Mouse (Mus musculus) limb, embryonic 14.5 days (tissue): Measurements from ENCODE around the gene Trex1. TPM values are rescaled to one million over a fixed set of nuclear protein-coding genes. Genes with fewer than 3 reads are reported as not detected.

ENCODE experiments used
- ATAC-seq: fragments of 200-750 bp; cut with Nextera tagmentation; 2 replicates; pipeline ENCODE4 v1.8.0; 2017; ENCODE audit warnings: low read depth, moderate number of reproducible peaks, moderate TSS enrichment; ENCODE audit not compliant: low FRiP score
- DNase-seq: peaks from one replicate; pipeline ENCODE4 v3.0.0-alpha.2; 2015; ENCODE audit warnings: low spot score
- H3K27ac ChIP-seq: fragments of 300-500 bp; sonication (generic); replicated peaks from 2 replicates; pipeline ENCODE4 v1.5.1; 2014; ENCODE audit warnings: low read depth, mild to moderate bottlenecking, low read length, moderate library complexity, mixed read lengths
- H3K27me3 ChIP-seq: fragments of 300-500 bp; sonication (generic); 2 replicates; pipeline ENCODE4 v1.6.1; 2014; ENCODE audit warnings: low read length, mixed read lengths; ENCODE audit not compliant: control insufficient read depth, insufficient read depth
- H3K36me3 ChIP-seq: fragments of 300-500 bp; sonication (generic); 2 replicates; pipeline ENCODE4 v1.6.1; 2014; ENCODE audit warnings: mild to moderate bottlenecking, low read length, moderate library complexity, mixed read lengths; ENCODE audit not compliant: control insufficient read depth, insufficient read depth
- H3K4me1 ChIP-seq: fragments of 300-500 bp; sonication (generic); 2 replicates; pipeline ENCODE4 v1.6.1; 2014; ENCODE audit warnings: antibody characterized with exemption, low read length, mixed read lengths; ENCODE audit not compliant: control insufficient read depth, insufficient read depth
- H3K4me2 ChIP-seq: fragments of 300-500 bp; sonication (generic); replicated peaks from 2 replicates; pipeline ENCODE4 v1.6.1; 2014; ENCODE audit warnings: low read depth, mild to moderate bottlenecking, low read length, moderate library complexity; ENCODE audit not compliant: severe bottlenecking
- H3K4me3 ChIP-seq: fragments of 300-500 bp; sonication (generic); replicated peaks from 2 replicates; pipeline ENCODE4 v1.5.1; 2014; ENCODE audit warnings: low read length
- H3K9ac ChIP-seq: fragments of 300-500 bp; sonication (generic); 2 replicates; pipeline ENCODE4 v1.6.1; 2014; ENCODE audit warnings: mild to moderate bottlenecking, low read depth, low read length, moderate library complexity; ENCODE audit not compliant: severe bottlenecking
- H3K9me3 ChIP-seq: fragments of 300-500 bp; sonication (generic); 2 replicates; pipeline ENCODE4 v1.6.1; 2016; ENCODE audit warnings: low read length; ENCODE audit not compliant: control insufficient read depth
- POLR2A ChIP-seq: fragments of 200-500 bp; IDR thresholded peaks from 2 replicates; pipeline ENCODE4 v1.8.0; 2012; ENCODE audit warnings: inconsistent platforms, mild to moderate bottlenecking, moderate library complexity, borderline replicate concordance; ENCODE audit not compliant: insufficient read depth, insufficient read length; ENCODE audit errors: extremely low read depth
- WGBS: fragments of 180-500 bp; shearing (Covaris S2); extraction: QIAGEN DNeasy Blood & Tissue Kit; methylation state at CpG from one replicate; pipeline ENCODE4 v1.1.7; 2014; 5-methylcytosine and 5-hydroxymethylcytosine counted together
- polyA plus RNA-seq, 2 experiments: library from polyadenylated mRNA; depleted of rRNA in 1 of 2; stranded (reverse) in 1 of 2; unstranded in 1 of 2; fragments of >200 nt; fragmentation: Nextera tagmentation in 1 of 2; extraction: Ambion mirVana in 1 of 2; gene quantifications; 2 replicates each; pipeline versions ENCODE4 v1.2.1 to v1.2.3; 2012 to 2014

The Trex1 gene
- polyA plus RNA-seq, 2 experiments, result 13.7 to 33.5 TPM

DNA sequence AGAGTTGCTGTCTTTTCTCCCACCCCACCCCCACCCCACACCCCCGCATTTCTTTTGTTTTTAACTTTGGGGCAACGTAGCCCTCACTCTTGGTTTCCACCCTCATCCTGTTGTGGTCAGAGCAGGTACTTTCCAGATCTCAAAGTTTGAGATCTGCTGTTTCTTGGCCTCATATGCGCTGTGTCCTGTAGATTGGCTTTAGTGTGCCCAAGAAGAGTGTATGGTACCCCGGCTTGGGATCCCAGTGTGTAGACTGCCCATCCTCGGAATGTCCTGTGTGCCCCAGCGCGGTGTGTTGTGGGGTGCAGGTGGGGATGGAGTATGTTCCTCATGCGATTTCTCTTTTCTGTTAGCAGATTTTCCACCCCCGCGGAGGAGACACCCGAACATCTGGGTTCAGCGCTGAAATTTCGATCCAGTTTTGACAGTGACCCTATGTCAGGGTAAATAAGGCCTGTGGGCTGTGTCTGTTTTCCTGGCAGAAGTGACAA is 8.5 kb downstream of the Trex1 start:
- DNase-seq (no peak), ATAC-seq (no peak)
- WGBS, result 91% methylated on average over 13 of the region's 13 CpGs
- Histone ChIP-seq H3K27ac (no peak overlapping the region), H3K9me3 (no peaks in the 10 kb centered on the region), H3K9ac (no peak overlapping the region), H3K36me3 (peaks cover 28% of the 10 kb centered on the region), H3K4me1 (0 out of 2 replicates have a peak, but pooled peaks cover 3% of the 10 kb centered on the region), H3K4me2 (no peak overlapping the region), H3K27me3 (no peaks in the 10 kb centered on the region), H3K4me3 (no peak overlapping the region)
- no peak for TF ChIP-seq POLR2A

DNA sequence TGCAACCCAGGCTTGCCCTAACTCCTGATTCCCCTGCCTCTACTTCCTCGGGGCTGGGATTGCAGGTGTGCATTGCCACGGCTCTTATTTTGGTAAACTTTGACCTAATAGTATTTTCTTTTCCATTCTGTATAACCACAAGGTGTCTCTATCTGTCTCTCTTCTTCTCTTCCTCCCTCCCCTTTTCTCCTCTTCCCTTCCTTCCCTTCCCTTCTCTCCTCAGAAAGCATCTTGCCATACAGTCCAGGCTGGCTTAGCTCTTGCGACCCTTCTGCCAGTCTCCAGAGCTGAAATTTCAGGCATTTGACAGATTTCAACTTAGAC is 8.9 kb downstream of the Trex1 start:
- ATAC-seq, result no peak
- DNase-seq, result no peak
- H3K27me3 ChIP-seq, result no peaks in the 10 kb centered on the region
- 90% methylated on average over 3 of the region's 3 CpGs for WGBS
- H3K36me3 ChIP-seq, result peaks cover 24% of the 10 kb centered on the region
- H3K27ac ChIP-seq, result no peak overlapping the region
- H3K4me1 ChIP-seq, result 0 out of 2 replicates have a peak, but pooled peaks cover 3% of the 10 kb centered on the region
- no peak overlapping the region for H3K4me3 ChIP-seq
- H3K9ac ChIP-seq, result no peak overlapping the region
- no peak for TF ChIP-seq POLR2A
- H3K9me3 ChIP-seq, result no peaks in the 10 kb centered on the region
- no peak overlapping the region for H3K4me2 ChIP-seq

DNA sequence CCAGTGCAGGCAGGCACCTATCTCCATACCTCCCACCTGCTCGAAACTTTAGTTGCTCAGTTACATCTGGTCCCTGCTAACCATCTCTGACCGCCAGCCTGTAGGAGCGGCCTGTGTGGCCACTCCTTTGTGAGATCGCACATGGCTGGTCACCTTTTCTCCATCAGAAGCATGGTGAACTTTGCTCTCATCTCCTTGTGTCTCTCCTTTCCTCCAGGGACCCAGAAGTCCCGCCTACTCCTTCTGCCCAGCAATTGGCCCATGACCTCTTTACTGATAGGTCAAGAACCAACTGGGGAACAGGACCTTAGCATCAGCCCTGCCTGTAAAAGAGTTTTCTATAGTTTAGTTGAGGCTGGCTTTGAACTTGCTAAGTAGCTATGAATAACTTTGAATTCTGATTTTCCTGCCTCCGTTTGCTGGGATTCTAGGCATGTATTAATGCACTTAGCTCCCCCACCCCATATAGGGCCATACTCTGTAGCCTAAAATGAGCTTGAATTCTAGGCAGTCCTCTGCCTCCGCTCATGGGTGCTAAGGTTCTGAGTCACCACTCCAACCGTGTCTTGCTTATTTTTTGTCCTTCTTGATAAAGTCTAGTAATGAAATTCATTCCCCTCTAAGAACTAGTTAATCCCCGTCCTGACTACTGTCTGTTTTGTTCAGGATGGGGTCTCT is 9.4 kb downstream of the Trex1 start:
- Histone ChIP-seq H3K27ac (no peak overlapping the region), H3K27me3 (no peaks in the 10 kb centered on the region), H3K36me3 (peaks cover 24% of the 10 kb centered on the region), H3K4me1 (0 out of 2 replicates have a peak, but pooled peaks cover 3% of the 10 kb centered on the region), H3K4me2 (no peak overlapping the region), H3K4me3 (no peak overlapping the region), H3K9ac (no peak overlapping the region), H3K9me3 (no peaks in the 10 kb centered on the region)
- WGBS, result 85% methylated on average over 9 of the region's 9 CpGs
- DNase-seq, result no peak
- no peak for ATAC-seq
- TF ChIP-seq POLR2A, result no peak

DNA sequence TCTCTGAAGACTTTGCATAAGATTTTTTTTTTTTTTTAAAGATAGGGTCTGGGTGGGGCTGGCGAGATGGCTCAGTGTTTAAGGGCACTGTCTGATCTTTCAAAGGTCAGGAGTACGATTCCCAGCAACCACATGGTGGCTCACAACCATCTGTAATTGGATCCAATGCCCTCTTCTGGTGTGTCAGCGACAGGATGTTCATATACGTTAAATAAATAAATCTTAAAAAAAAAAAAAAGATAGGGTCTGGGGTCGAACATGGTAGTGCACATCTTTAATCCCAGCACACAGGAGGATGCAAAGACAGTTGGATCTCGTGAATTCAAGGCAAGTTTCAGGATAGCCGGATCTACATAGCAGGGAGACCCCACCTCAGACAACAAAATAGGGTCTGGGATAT is 10.2 kb downstream of the Trex1 start:
- no peak for TF ChIP-seq POLR2A
- DNase-seq, result no peak
- ATAC-seq, result no peak
- no peak overlapping the region for H3K4me3 ChIP-seq
- 77% methylated on average over 7 of the region's 7 CpGs for WGBS
- 0 out of 2 replicates have a peak, but pooled peaks cover under 1% of the 10 kb centered on the region for H3K4me1 ChIP-seq
- no peaks in the 10 kb centered on the region for H3K9me3 ChIP-seq
- no peaks in the 10 kb centered on the region for H3K27me3 ChIP-seq
- peaks cover 24% of the 10 kb centered on the region for H3K36me3 ChIP-seq
- H3K9ac ChIP-seq, result no peak overlapping the region
- no peak overlapping the region for H3K4me2 ChIP-seq
- H3K27ac ChIP-seq, result no peak overlapping the region

DNA sequence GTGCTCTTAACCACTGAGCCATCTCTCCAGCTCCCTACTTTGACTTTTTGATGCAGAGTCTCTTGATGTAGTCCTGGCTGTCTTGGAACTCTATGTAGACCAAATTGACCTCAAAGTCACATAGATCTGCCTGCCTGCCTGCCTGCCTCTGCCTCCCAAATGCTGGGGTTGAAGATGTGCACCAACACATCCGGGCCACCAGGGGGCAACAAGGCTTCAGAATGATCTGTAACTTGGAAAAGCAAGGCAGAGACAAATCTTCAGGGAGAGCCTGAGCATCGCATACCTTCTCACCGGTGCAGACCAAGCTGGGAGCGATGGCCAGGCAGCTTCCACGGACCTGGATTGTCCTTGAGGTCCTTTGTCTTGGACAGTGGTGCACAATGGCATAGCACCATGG is 13.2 kb downstream of the Trex1 start:
- H3K27me3 ChIP-seq, result no peaks in the 10 kb centered on the region
- no peak overlapping the region for H3K9ac ChIP-seq
- H3K4me1 ChIP-seq, result no peaks in the 10 kb centered on the region
- no peak overlapping the region for H3K27ac ChIP-seq
- peaks cover 3% of the 10 kb centered on the region for H3K36me3 ChIP-seq
- no peak overlapping the region for H3K4me3 ChIP-seq
- no peak for TF ChIP-seq POLR2A
- ATAC-seq, result no peak
- 37% methylated on average over 5 of the region's 5 CpGs for WGBS
- H3K4me2 ChIP-seq, result no peak overlapping the region
- DNase-seq, result no peak
- H3K9me3 ChIP-seq, result no peaks in the 10 kb centered on the region
